Mouse (Mus musculus): Measurements from ENCODE around the gene Pds5b. TPM values are rescaled to one million over a fixed set of nuclear protein-coding genes. Genes with fewer than 3 reads are reported as not detected.
"Not testable (repeated sequence)": the region's sequence is repeated elsewhere in the genome, so short reads cannot be mapped to it uniquely, and the experiment has no call there.

Gene Pds5b
- polyA plus RNA-seq, 1 experiment = 27.2 TPM

DNA sequence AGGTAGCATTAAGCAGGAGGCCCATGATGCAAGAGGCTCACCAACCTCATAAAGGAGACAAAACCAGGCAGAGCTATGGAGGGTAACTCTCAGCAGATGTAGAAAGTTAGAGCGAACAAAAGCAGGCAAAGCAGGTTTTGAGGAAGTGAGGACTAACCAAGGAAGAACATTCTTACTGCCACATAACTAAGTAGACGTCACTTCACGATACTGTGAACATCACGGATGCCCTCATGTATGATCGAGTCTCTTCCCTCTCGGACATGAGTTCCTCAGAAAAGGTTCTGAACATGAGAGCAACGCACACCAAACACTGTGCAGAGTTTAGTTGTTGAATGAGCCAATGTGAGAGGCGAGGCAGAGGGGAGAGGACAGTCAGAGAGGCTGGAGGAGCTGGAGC is 163.2 kb downstream of the Pds5b start:
- no peak for DNase-seq
- H3K27me3 ChIP-seq (ENCODE audit: control insufficient read depth, insufficient read depth, low read length) = no peaks in the 10 kb centered on the region
- H3K27ac ChIP-seq (ENCODE audit: insufficient read depth, low read length) = no peak overlapping the region
- TF ChIP-seq CTCF (IDR thresholded peaks at IDR 0.05; ENCODE audit: borderline replicate concordance, insufficient read depth, low read depth, low read length) = no peak
- TF ChIP-seq POLR2A (IDR thresholded peaks at IDR 0.05; ENCODE audit: borderline replicate concordance, insufficient read depth, low read length) = no peak
- 94% methylated on average over 8 of the region's 8 CpGs for WGBS
- H3K4me3 ChIP-seq (replicated peaks; ENCODE audit: insufficient read depth, low read depth, low read length) = no peak overlapping the region
- no peaks in the 10 kb centered on the region for H3K4me1 ChIP-seq (ENCODE audit: control insufficient read depth, insufficient read depth, low read length)

DNA sequence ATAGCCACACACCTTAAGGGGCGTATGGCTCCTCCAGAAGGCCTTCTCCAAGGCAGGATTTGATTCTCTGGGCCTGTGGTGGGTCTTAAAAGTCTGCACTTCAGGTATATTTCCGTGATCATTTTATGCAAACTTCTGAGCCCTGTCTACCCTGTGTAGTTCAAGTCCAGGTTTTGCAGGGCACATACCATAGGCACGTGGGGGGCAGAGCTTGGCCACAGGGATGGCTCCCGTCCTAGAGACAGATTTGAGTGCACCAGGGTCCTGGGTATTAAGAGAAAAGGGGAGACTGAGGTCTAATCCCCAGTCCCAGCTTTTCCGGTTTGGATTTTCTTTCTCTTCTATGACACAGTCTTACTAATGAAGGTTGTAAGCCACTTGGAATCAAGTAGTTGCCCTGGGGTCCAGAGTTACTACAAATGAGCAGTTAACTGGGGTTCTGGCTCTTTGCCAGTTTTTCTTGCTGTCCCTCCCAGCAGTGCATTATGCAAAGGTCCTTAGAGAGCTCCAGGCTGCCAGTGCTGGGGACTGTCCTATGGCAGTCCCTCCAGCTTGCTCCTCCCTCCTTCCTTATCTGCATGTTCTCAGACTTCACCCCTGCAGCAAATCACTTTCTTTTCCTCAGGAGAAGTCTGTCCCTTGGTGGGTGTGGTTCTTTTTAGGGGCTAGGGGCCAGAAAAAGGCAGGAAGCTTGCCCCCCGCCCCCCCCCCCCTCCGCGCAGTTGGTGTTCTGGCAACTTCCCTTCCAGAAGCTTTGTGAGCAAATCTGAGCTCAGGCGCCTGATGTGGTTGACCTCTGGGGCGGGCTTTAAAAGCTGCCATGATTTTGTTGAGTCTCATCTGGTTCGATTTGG is 166.4 kb downstream of the Pds5b start:
- Histone ChIP-seq H3K27ac (ENCODE audit: insufficient read depth, low read length) (no peak overlapping the region), H3K27me3 (ENCODE audit: control insufficient read depth, insufficient read depth, low read length) (no peaks in the 10 kb centered on the region), H3K4me1 (ENCODE audit: control insufficient read depth, insufficient read depth, low read length) (no peaks in the 10 kb centered on the region), H3K4me3 (replicated peaks; ENCODE audit: insufficient read depth, low read depth, low read length) (no peak overlapping the region)
- TF ChIP-seq POLR2A (IDR thresholded peaks at IDR 0.05; ENCODE audit: borderline replicate concordance, insufficient read depth, low read length) (no peak), CTCF (IDR thresholded peaks at IDR 0.05; ENCODE audit: borderline replicate concordance, insufficient read depth, low read depth, low read length) (no peak)
- 24% methylated on average over 11 of the region's 11 CpGs for WGBS
- DNase-seq = no peak

- no peak overlapping the region for H3K4me3 ChIP-seq (replicated peaks; ENCODE audit: insufficient read depth, low read depth, low read length)
- no peaks in the 10 kb centered on the region for H3K4me1 ChIP-seq (ENCODE audit: control insufficient read depth, insufficient read depth, low read length)
- TF ChIP-seq POLR2A (IDR thresholded peaks at IDR 0.05; ENCODE audit: borderline replicate concordance, insufficient read depth, low read length) (no peak), CTCF (IDR thresholded peaks at IDR 0.05; ENCODE audit: borderline replicate concordance, insufficient read depth, low read depth, low read length) (no peak)
- 52% methylated on average over 11 of the region's 11 CpGs for WGBS
- no peaks in the 10 kb centered on the region for H3K27me3 ChIP-seq (ENCODE audit: control insufficient read depth, insufficient read depth, low read length)
- DNase-seq = no peak
- H3K27ac ChIP-seq (ENCODE audit: insufficient read depth, low read length) = no peak overlapping the region
These were observed 167.1 kb downstream of the Pds5b start for GRCm38 (mm10) chr5:150840596-150840995.

DNA sequence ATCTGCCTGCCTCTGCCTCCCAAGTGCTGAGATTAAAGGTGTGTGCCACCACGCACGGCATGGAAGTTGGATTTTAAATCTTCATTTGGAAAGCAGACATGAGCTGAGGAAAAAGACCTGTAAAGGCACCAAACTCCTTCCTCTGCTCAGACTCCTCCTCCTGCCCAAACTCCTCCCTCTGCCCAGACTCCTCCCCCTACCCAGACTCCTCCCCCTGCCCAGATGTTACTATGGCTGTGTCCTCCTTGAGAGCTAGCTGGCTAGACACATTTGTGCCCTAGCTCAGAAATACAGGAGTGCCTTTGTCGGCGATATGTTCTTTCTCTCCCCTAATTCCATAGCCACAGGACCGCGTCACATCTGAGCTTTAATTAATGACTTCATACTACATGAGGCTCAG is 172.4 kb downstream of the Pds5b start:
- DNase-seq = no peak
- Histone ChIP-seq H3K27ac (ENCODE audit: insufficient read depth, low read length) (no peak overlapping the region), H3K4me1 (ENCODE audit: control insufficient read depth, insufficient read depth, low read length) (no peaks in the 10 kb centered on the region), H3K4me3 (replicated peaks; ENCODE audit: insufficient read depth, low read depth, low read length) (no peak overlapping the region), H3K27me3 (ENCODE audit: control insufficient read depth, insufficient read depth, low read length) (no peaks in the 10 kb centered on the region)
- no peak for TF ChIP-seq POLR2A (IDR thresholded peaks at IDR 0.05; ENCODE audit: borderline replicate concordance, insufficient read depth, low read length)
- TF ChIP-seq CTCF (IDR thresholded peaks at IDR 0.05; ENCODE audit: borderline replicate concordance, insufficient read depth, low read depth, low read length) = no peak
- WGBS = 97% methylated on average over 6 of the region's 6 CpGs

DNA sequence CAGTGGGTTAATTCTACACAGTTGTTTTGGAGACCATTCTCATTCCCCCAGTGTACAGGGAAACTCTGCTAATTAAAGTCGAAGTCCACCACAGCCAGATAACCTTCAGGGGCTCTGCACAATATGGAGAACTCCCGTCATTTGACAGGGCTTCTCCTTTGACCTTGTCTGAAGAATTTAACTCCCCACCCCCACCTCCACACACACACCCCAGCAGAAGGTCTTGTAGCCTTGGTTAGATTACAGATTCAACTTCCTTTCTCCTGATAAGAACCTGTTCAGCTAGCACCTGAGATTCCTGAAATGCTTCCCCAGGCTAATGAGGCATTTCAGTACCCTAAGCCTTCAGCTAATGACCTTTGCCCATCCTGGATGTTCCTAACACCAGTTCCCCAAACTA is 177.3 kb downstream of the Pds5b start:
- no peak for TF ChIP-seq POLR2A (IDR thresholded peaks at IDR 0.05; ENCODE audit: borderline replicate concordance, insufficient read depth, low read length)
- TF ChIP-seq CTCF (IDR thresholded peaks at IDR 0.05; ENCODE audit: borderline replicate concordance, insufficient read depth, low read depth, low read length) = no peak

GRCm38 (mm10) chr5:150852097-150852496 is 178.6 kb downstream of the Pds5b start:
- DNase-seq; H3K27me3 ChIP-seq (ENCODE audit: control insufficient read depth, insufficient read depth, low read length); H3K27ac ChIP-seq (ENCODE audit: insufficient read depth, low read length); H3K4me3 ChIP-seq (replicated peaks; ENCODE audit: insufficient read depth, low read depth, low read length); H3K4me1 ChIP-seq (ENCODE audit: control insufficient read depth, insufficient read depth, low read length): not testable (repeated sequence)
- WGBS = 93% methylated on average over 2 of the region's 2 CpGs

More for the DNA sequence above, 177.3 kb downstream of the Pds5b start:
- Histone ChIP-seq H3K27me3 (ENCODE audit: control insufficient read depth, insufficient read depth, low read length) (no peaks in the 10 kb centered on the region), H3K27ac (ENCODE audit: insufficient read depth, low read length) (no peak overlapping the region), H3K4me1 (ENCODE audit: control insufficient read depth, insufficient read depth, low read length) (no peaks in the 10 kb centered on the region), H3K4me3 (replicated peaks; ENCODE audit: insufficient read depth, low read depth, low read length) (no peak overlapping the region)
- WGBS = 61% methylated on average over 2 of the region's 2 CpGs
- DNase-seq = no peak

DNA sequence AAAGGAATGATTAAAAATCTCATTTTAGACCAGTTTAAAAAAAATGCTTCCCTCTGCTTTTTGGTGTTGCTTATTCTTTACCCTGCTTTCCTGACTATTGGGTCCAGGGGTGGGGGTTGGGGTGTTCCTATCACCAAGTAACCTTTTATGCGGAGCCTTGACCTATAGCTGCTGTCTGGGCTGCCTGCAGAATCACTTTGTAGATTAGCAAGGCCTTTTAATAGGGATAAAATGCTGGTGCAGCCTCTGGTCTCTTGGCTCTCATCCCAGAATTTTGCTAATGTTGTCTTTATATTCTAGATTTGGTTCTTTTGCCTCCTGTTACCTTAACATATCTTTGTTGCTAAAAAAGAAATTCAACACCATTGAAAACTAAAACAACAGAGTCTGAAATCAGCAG is 181.0 kb downstream of the Pds5b start:
- Histone ChIP-seq H3K4me3 (replicated peaks; ENCODE audit: insufficient read depth, low read depth, low read length) (no peak overlapping the region), H3K4me1 (ENCODE audit: control insufficient read depth, insufficient read depth, low read length) (no peaks in the 10 kb centered on the region), H3K27ac (ENCODE audit: insufficient read depth, low read length) (no peak overlapping the region), H3K27me3 (ENCODE audit: control insufficient read depth, insufficient read depth, low read length) (no peaks in the 10 kb centered on the region)
- TF ChIP-seq POLR2A (IDR thresholded peaks at IDR 0.05; ENCODE audit: borderline replicate concordance, insufficient read depth, low read length) (no peak), CTCF (IDR thresholded peaks at IDR 0.05; ENCODE audit: borderline replicate concordance, insufficient read depth, low read depth, low read length) (no peak)
- 68% methylated on average over 1 of the region's 1 CpGs for WGBS
- no peak for DNase-seq

GRCm38 (mm10) chr5:150859642-150860194 is 186.2 kb downstream of the Pds5b start:
- no peaks in the 10 kb centered on the region for H3K27me3 ChIP-seq (ENCODE audit: control insufficient read depth, insufficient read depth, low read length)
- H3K4me1 ChIP-seq (ENCODE audit: control insufficient read depth, insufficient read depth, low read length) = no peaks in the 10 kb centered on the region
- 46% methylated on average over 5 of the region's 5 CpGs for WGBS
- DNase-seq = no peak
- no peak overlapping the region for H3K4me3 ChIP-seq (replicated peaks; ENCODE audit: insufficient read depth, low read depth, low read length)
- no peak for TF ChIP-seq CTCF (IDR thresholded peaks at IDR 0.05; ENCODE audit: borderline replicate concordance, insufficient read depth, low read depth, low read length)
- TF ChIP-seq POLR2A (IDR thresholded peaks at IDR 0.05; ENCODE audit: borderline replicate concordance, insufficient read depth, low read length) = no peak
- no peak overlapping the region for H3K27ac ChIP-seq (ENCODE audit: insufficient read depth, low read length)

Other genes with a start within 250 kb of the Pds5b start
- not detected in 2 replicates for gene Zar1l, start 155.6 kb upstream of the Pds5b start, polyA plus RNA-seq (2012; rRNA removed)
- 5.4 and 7.1 TPM in 2 replicates for gene Brca2, start 151.1 kb upstream of the Pds5b start, polyA plus RNA-seq (2012; rRNA removed)
- gene N4bp2l1, start 76.6 kb upstream of the Pds5b start, polyA plus RNA-seq (2012; rRNA removed) = 45.7 and 46.9 TPM in 2 replicates
- gene N4bp2l2, start 7.6 kb upstream of the Pds5b start, polyA plus RNA-seq (2012; rRNA removed) = 34.3 and 37.3 TPM in 2 replicates

All from cerebellum, adult 2 months (tissue).